Mouse (Mus musculus) C2C12 (cell line): Measurements from ENCODE around the gene Samd8. TPM values are rescaled to one million over a fixed set of nuclear protein-coding genes. Genes with fewer than 3 reads are reported as not detected.

Experiments used
- H3K27me3 ChIP-seq: one replicate; pipeline ENCODE4 v1.6.1; 2011; ENCODE audit not compliant: control insufficient read depth, insufficient read depth, insufficient read length
- H3K36me3 ChIP-seq: one replicate; pipeline ENCODE4 v1.6.1; 2011; ENCODE audit not compliant: control insufficient read depth, insufficient read depth
- H3K4me3 ChIP-seq: one replicate; pipeline ENCODE4 v1.5.1; 2011; ENCODE audit warnings: mild to moderate bottlenecking, control low read depth; ENCODE audit not compliant: poor library complexity, insufficient read depth, severe bottlenecking
- H3K79me2 ChIP-seq: one replicate; pipeline ENCODE4 v1.6.1; 2011; ENCODE audit not compliant: control insufficient read depth, insufficient read depth
- H3K79me3 ChIP-seq: one replicate; pipeline ENCODE4 v1.6.1; 2011; ENCODE audit warnings: low read depth, control low read depth
- H3ac ChIP-seq: one replicate; pipeline ENCODE3; 2011; ENCODE audit warnings: low read depth; ENCODE audit not compliant: control insufficient read depth, insufficient read length
- CEBPB ChIP-seq: IDR thresholded peaks from one replicate; pipeline ENCODE4 v1.6.1; 2011; ENCODE audit warnings: low read depth, mild to moderate bottlenecking, control low read depth, moderate library complexity
- CTCF ChIP-seq: IDR thresholded peaks from one replicate; pipeline ENCODE4 v1.5.1; 2011; ENCODE audit not compliant: control insufficient read depth, insufficient read depth, insufficient read length
- FOSL1 ChIP-seq: IDR thresholded peaks from one replicate; pipeline ENCODE4 v1.8.0; 2011; ENCODE audit warnings: mild to moderate bottlenecking, low read length; ENCODE audit not compliant: poor library complexity, insufficient read depth, severe bottlenecking
- MAX ChIP-seq: IDR thresholded peaks from one replicate; pipeline ENCODE4 v1.6.1; 2011; ENCODE audit warnings: mild to moderate bottlenecking, control low read depth
- MYOD1 ChIP-seq: IDR thresholded peaks from one replicate; pipeline ENCODE4 v1.6.1; 2011; ENCODE audit warnings: low read depth; ENCODE audit not compliant: control insufficient read depth, insufficient read length
- MYOG ChIP-seq: IDR thresholded peaks from one replicate; pipeline ENCODE4 v1.6.1; 2011; ENCODE audit not compliant: control insufficient read depth, insufficient read length; ENCODE audit errors: extremely low read depth
- USF1 ChIP-seq: IDR thresholded peaks from one replicate; pipeline ENCODE4 v1.6.1; 2011; ENCODE audit warnings: low read depth, mild to moderate bottlenecking, control low read depth, moderate library complexity
- polyA plus RNA-seq: library from polyadenylated mRNA; unstranded; fragments of >200 nt; fragmentation: generic; extraction: Trizol; gene quantifications from one replicate; pipeline ENCODE4 v1.2.1, GENCODE M21; 2012; ENCODE audit warnings: missing spikeins

Gene Samd8
- polyA plus RNA-seq, 1 experiment = 7.8 TPM

DNA sequence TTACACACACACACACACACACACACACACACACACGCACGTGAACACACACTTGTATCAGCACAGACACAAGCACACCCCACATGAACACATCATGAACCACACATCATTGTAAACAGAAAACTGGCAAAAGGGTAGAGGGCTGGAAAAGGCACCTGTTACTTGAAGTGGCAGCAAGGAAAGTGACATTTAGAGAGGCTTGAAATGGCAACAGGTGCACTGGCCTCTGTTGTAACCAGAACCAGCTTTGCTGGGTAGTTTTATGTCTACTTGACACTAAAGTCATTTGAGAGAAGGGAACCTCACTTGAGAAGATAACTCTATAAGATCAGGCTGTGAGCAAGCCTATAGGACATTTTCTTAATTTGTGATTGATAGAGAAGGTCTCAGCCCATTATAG lies 59.1 kb downstream of the Samd8 start:
- no peaks in the 10 kb centered on the region for H3K79me2 ChIP-seq
- no peak overlapping the region for H3ac ChIP-seq
- H3K4me3 ChIP-seq = no peak overlapping the region
- no peaks in the 10 kb centered on the region for H3K27me3 ChIP-seq
- no peaks in the 10 kb centered on the region for H3K79me3 ChIP-seq
- TF ChIP-seq MAX (no peak), MYOD1 (no peak), CEBPB (no peak), CTCF (no peak), MYOG (no peak), USF1 (no peak), FOSL1 (no peak)
- no peaks in the 10 kb centered on the region for H3K36me3 ChIP-seq

- Histone ChIP-seq H3K27me3 (no peaks in the 10 kb centered on the region), H3K79me2 (no peaks in the 10 kb centered on the region), H3ac (no peak overlapping the region), H3K4me3 (no peak overlapping the region), H3K79me3 (no peaks in the 10 kb centered on the region), H3K36me3 (no peaks in the 10 kb centered on the region)
- no peak for TF ChIP-seq MYOG
- TF ChIP-seq MAX = no peak
- no peak for TF ChIP-seq USF1
- no peak for TF ChIP-seq FOSL1
- no peak for TF ChIP-seq CTCF
- TF ChIP-seq CEBPB = no peak
- no peak for TF ChIP-seq MYOD1
Measured at GRCm38 (mm10) chr14:21811301-21811700, 61.0 kb downstream of the Samd8 start.

DNA sequence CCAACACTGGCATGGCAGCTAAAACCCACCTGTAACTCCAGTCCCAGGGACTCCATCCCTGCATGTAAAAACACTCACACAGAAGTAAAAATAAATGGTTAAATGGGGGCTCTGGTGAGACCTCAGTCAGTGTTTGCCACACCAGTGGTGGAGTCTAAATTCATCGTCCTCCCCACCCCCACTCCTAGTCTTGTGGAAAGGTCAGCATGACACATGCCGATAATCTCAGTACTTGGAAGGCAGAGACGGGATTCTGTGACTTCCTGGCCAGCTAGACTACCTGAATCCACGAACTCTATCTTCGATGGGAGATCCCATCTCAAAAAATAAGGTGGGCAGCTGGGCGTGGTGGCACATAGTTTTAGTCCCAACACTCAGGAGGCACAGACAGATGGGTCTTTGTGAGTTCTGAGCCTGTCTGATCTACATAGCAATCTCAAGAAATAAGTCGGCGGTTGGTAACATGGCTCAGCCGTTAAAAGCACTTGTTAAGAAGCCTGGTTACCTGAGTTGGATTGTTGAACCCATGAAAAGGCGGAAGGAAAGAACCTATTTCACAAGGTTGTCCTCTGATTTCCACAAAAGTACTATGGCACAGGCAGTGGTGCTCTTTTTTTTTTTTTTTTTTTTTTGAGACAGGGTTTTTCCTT lies 61.5 kb downstream of the Samd8 start:
- H3K27me3 ChIP-seq = no peaks in the 10 kb centered on the region
- no peak overlapping the region for H3ac ChIP-seq
- TF ChIP-seq USF1 (no peak), MYOD1 (no peak), FOSL1 (no peak), CEBPB (no peak), MAX (no peak), MYOG (no peak), CTCF (no peak)
- H3K36me3 ChIP-seq = no peaks in the 10 kb centered on the region
- no peak overlapping the region for H3K4me3 ChIP-seq
- no peaks in the 10 kb centered on the region for H3K79me3 ChIP-seq
- no peaks in the 10 kb centered on the region for H3K79me2 ChIP-seq

GRCm38 (mm10) chr14:21812590-21813162 lies 62.3 kb downstream of the Samd8 start:
- Histone ChIP-seq H3K36me3 (no peaks in the 10 kb centered on the region), H3K27me3 (no peaks in the 10 kb centered on the region), H3ac (no peak overlapping the region), H3K79me2 (no peaks in the 10 kb centered on the region), H3K79me3 (no peaks in the 10 kb centered on the region), H3K4me3 (no peak overlapping the region)
- peak; percentile 45 for TF ChIP-seq CTCF
- no peak for TF ChIP-seq USF1

GRCm38 (mm10) chr14:21813216-21813615 lies 62.9 kb downstream of the Samd8 start:
- no peaks in the 10 kb centered on the region for H3K36me3 ChIP-seq
- no peak overlapping the region for H3K4me3 ChIP-seq
- H3K27me3 ChIP-seq = no peaks in the 10 kb centered on the region
- TF ChIP-seq CEBPB = no peak
- no peak for TF ChIP-seq MYOD1
- no peak for TF ChIP-seq CTCF
- TF ChIP-seq USF1 = no peak
- no peak for TF ChIP-seq MYOG
- no peak for TF ChIP-seq MAX
- no peak for TF ChIP-seq FOSL1
- no peaks in the 10 kb centered on the region for H3K79me2 ChIP-seq
- H3ac ChIP-seq = no peak overlapping the region
- H3K79me3 ChIP-seq = no peaks in the 10 kb centered on the region

DNA sequence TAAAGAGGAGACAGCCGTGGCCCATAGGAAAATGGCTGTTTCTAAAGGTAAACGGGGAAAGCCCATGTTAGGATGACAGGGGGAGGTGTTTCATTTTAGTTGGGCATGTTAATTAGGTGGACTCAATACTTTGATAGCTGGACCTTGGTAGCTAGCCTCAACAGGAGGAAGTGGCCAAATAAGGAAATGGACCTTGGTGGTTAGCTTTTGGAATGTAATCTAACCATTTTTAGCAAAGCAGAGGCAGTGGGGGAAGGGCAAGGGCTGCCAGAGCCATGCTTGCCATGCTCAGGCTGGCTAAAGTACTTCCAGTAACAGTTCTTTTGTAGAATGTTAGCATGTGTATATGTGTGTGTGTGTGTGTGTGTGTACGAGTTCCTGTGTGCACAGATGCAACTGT lies 63.5 kb downstream of the Samd8 start:
- H3K79me3 ChIP-seq = no peaks in the 10 kb centered on the region
- TF ChIP-seq MAX = no peak
- TF ChIP-seq USF1 = no peak
- no peak for TF ChIP-seq FOSL1
- no peak for TF ChIP-seq MYOD1
- TF ChIP-seq CEBPB = no peak
- no peak for TF ChIP-seq MYOG
- no peak for TF ChIP-seq CTCF
- H3K79me2 ChIP-seq = no peaks in the 10 kb centered on the region

More for the DNA sequence above, 63.5 kb downstream of the Samd8 start:
- no peaks in the 10 kb centered on the region for H3K27me3 ChIP-seq
- H3ac ChIP-seq = no peak overlapping the region
- no peaks in the 10 kb centered on the region for H3K36me3 ChIP-seq
- no peak overlapping the region for H3K4me3 ChIP-seq
